Mouse (Mus musculus) intestine, embryonic 16.5 days (tissue): ENCODE results near the gene Fam71f1. TPM values are rescaled to one million over a fixed set of nuclear protein-coding genes. Genes with fewer than 3 reads are reported as not detected.

Experiments used
- ATAC-seq: fragments of 200-750 bp; cut with Nextera tagmentation; 2 replicates; pipeline ENCODE4 v1.8.0; 2017; ENCODE audit warnings: moderate TSS enrichment, moderate library complexity
- H3K27ac ChIP-seq: fragments of 300-500 bp; sonication (generic); 2 replicates; pipeline ENCODE4 v1.5.1; 2014; ENCODE audit warnings: mild to moderate bottlenecking, low read length
- H3K27me3 ChIP-seq: fragments of 300-500 bp; sonication (generic); replicated peaks from 2 replicates; pipeline ENCODE4 v1.6.1; 2014; ENCODE audit warnings: low read length, control low read depth, mixed read lengths; ENCODE audit not compliant: control insufficient read depth, insufficient read depth
- H3K36me3 ChIP-seq: fragments of 300-500 bp; sonication (generic); 2 replicates; pipeline ENCODE4 v1.6.1; 2014; ENCODE audit warnings: low read length, control low read depth; ENCODE audit not compliant: control insufficient read depth, insufficient read depth
- H3K4me1 ChIP-seq: fragments of 300-500 bp; sonication (generic); 2 replicates; pipeline ENCODE4 v1.6.1; 2014; ENCODE audit warnings: low read length, control low read depth, mixed read lengths; ENCODE audit not compliant: control insufficient read depth, insufficient read depth
- H3K4me2 ChIP-seq: fragments of 300-500 bp; sonication (generic); 2 replicates; pipeline ENCODE4 v1.6.1; 2014; ENCODE audit warnings: low read depth, low read length, control low read depth
- H3K4me3 ChIP-seq: fragments of 300-500 bp; sonication (generic); 2 replicates; pipeline ENCODE4 v1.5.1; 2014; ENCODE audit warnings: mild to moderate bottlenecking, low read length
- H3K9ac ChIP-seq: fragments of 300-500 bp; sonication (generic); 2 replicates; pipeline ENCODE4 v1.6.1; 2014; ENCODE audit warnings: low read depth, low read length
- H3K9me3 ChIP-seq: fragments of 300-500 bp; sonication (generic); 2 replicates; pipeline ENCODE4 v1.6.1; 2016; ENCODE audit warnings: low read length, control low read depth; ENCODE audit not compliant: control insufficient read depth
- WGBS: fragments of 180-500 bp; shearing (Covaris S2); extraction: QIAGEN DNeasy Blood & Tissue Kit; methylation state at CpG from one replicate; pipeline ENCODE4 v1.1.7; 2014; 5-methylcytosine and 5-hydroxymethylcytosine counted together
- polyA plus RNA-seq: library from polyadenylated mRNA; unstranded; fragments of >200 nt; fragmentation: Nextera tagmentation; extraction: Ambion mirVana; gene quantifications from 2 replicates; pipeline ENCODE4 v1.2.1, GENCODE M21; 2015

Gene Fam71f1
- polyA plus RNA-seq, 1 experiment from 2014 or later, result not detected

DNA sequence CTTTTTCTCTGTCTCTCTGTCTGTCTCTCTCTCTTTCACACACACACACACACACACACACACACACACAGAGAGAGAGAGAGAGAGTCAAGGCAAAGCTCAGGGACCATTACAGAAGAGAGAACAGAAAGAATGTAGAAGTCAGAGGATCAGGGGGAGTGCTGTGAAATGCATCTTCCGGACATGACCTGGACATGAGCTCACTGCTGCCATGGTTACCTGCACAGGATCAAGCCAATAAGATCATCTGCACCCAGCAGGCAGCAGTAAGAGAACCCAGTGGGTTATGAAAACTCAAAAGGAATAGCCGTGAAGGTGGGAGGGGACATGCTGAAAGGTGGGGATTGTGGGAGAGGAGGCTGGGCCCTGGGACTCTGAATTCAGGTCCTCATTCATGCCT, 63.5 kb downstream of the Fam71f1 start:
- no peaks in the 10 kb centered on the region for H3K36me3 ChIP-seq
- WGBS, result 49% methylated on average over 2 of the region's 2 CpGs
- no peaks in the 10 kb centered on the region for H3K9me3 ChIP-seq
- no peaks in the 10 kb centered on the region for H3K27me3 ChIP-seq
- H3K4me2 ChIP-seq, result no peak overlapping the region
- H3K27ac ChIP-seq, result no peak overlapping the region
- H3K4me3 ChIP-seq, result no peak overlapping the region
- H3K9ac ChIP-seq, result no peak overlapping the region
- no peak for ATAC-seq
- peaks cover 2% of the 10 kb centered on the region for H3K4me1 ChIP-seq

Other genes with a start within 250 kb of the Fam71f1 start
- 23.5 and 25.5 TPM in 2 replicates for gene Rbm28, start 154.1 kb upstream of the Fam71f1 start, polyA plus RNA-seq
- 0.23 and 0.27 TPM in 2 replicates for gene Prrt4, start 139.6 kb upstream of the Fam71f1 start, polyA plus RNA-seq
- gene Impdh1, start 102.8 kb upstream of the Fam71f1 start, polyA plus RNA-seq, result 39.7 and 40.1 TPM in 2 replicates
- gene Hilpda, start 46.7 kb upstream of the Fam71f1 start, polyA plus RNA-seq, result 27.0 and 27.8 TPM in 2 replicates
- 0.13 and 0.29 TPM in 2 replicates for gene Fam71f2, start 39.5 kb upstream of the Fam71f1 start, polyA plus RNA-seq
- 276 and 282 TPM in 2 replicates for gene Calu, start 28.9 kb downstream of the Fam71f1 start, polyA plus RNA-seq
- gene Opn1sw, start 69.3 kb downstream of the Fam71f1 start, polyA plus RNA-seq, result 0.27 and 0.40 TPM in 2 replicates
- gene Ccdc136, start 77.2 kb downstream of the Fam71f1 start, polyA plus RNA-seq, result 5.5 and 6.5 TPM in 2 replicates
- 6.1 and 7.3 TPM in 2 replicates for gene Flnc, start 114.1 kb downstream of the Fam71f1 start, polyA plus RNA-seq
- gene Atp6v1f, start 148.6 kb downstream of the Fam71f1 start, polyA plus RNA-seq, result 358 and 362 TPM in 2 replicates
- 0.38 TPM in 1 of 2 replicates, not detected in the other for gene Atp6v1fnb, start 152.3 kb downstream of the Fam71f1 start, polyA plus RNA-seq
- 10.9 and 12.0 TPM in 2 replicates for gene Kcp, start 188.8 kb downstream of the Fam71f1 start, polyA plus RNA-seq
- 7.4 and 8.5 TPM in 2 replicates for gene Irf5, start 207.5 kb downstream of the Fam71f1 start, polyA plus RNA-seq